Mouse (Mus musculus): ENCODE results near the gene Gm8947.
"Not testable (repeated sequence)": the region's sequence is repeated elsewhere in the genome, so short reads cannot be mapped to it uniquely, and the experiment has no call there.

Gene Gm8947

DNA sequence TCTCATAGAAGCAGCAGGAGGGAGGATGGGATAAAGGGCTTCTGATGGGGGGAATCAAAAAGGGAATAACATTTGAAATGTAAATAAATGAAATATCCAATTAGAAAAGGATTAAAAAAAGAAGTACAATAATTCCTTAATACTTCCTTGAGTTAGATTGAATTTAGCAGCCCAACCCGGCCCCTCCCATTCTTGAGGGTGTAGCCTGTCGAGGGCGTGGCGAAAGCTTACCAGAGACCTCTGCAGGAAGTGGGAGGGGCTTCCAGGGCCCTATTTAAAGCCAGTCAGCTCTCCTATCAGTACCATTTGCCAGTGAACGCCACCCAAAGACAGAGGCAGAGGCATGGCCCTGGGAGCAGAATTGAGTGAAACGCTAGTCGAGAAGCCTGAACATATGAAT lies at the start of gene Gm8947:
TSS of gene Gm8947 (plus strand) at position 302 of the 400 bp plus-strand sequence.
- DNase-seq (ENCODE audit: low read depth, low spot score) = not testable (repeated sequence)

DNA sequence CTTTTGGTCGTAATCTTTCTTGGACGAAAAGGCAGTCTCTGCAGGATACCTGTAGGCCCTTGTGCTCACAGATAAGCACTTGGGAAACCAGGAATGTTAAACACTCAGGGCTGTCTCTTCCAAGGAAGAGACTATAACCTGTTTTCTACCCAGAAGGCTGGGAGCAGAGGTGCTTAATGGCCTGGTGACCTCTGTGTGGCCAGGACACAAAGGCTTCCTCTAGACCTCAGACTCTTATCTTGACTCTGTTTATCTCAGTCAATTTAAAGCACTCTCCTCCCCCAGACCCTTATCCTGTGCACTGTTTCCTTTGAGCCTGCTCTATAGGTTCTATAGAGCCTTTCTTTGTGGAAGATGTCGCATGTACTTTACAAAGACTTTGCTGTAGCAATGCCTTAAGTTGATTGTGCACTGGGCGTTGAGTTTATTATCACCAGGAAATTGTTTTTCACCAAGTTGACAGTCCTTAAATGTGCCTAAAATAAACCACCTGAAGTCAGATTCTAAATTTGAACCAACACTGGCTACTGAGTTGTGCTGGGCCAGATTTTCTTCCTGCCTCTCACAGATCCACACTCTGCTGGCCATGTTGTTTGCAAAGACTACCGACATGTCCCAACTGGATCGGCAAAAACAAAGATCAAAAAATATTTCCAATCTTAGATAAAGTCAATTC lies 47.6 kb upstream of the Gm8947 start:
- no peak for DNase-seq (ENCODE audit: low read depth, low spot score)

DNA sequence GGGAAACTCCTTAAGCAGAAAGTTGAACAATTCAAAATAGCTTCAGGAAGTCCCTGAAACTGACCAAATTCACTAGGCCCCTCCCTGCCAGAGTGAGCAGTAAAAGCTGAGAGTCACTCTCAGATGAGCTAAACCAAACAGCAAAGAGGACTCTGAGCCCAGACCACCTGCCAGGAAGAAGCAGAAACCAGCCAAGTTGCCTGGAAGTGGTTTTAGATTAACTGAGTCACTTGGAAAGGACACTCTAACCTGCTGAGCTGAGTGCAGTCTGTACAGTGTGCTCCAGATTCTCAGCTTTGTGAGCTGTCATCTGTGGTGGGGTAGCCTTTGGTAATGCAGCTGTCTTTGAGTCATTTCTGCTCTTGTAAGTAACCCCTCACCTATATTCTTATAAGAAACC lies 44.4 kb upstream of the Gm8947 start:
- no peak for DNase-seq (ENCODE audit: low read depth, low spot score)

DNA sequence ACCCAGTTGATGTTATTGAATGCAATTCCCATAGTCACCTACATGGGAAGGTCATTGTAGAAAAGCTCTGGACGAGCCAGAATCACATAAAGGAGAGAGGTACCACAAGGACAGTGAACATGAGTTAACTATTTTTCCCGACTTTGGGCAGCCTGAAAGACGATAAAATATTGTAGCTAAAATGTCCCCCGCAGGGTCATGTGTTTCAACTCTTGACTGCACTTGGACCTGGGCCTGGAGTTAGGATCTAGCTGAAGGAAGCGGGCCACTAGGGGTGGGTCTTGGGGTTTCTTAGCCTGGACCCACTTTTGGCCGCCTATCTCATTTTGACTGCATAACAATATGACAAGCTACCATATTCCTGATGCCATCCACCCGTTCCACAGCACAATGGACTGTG lies 42.0 kb upstream of the Gm8947 start:
- no peak for DNase-seq (ENCODE audit: low read depth, low spot score)

GRCm38 (mm10) chr1:151151089-151151488 lies 41.1 kb upstream of the Gm8947 start:
- no peak for DNase-seq (ENCODE audit: low read depth, low spot score)

DNA sequence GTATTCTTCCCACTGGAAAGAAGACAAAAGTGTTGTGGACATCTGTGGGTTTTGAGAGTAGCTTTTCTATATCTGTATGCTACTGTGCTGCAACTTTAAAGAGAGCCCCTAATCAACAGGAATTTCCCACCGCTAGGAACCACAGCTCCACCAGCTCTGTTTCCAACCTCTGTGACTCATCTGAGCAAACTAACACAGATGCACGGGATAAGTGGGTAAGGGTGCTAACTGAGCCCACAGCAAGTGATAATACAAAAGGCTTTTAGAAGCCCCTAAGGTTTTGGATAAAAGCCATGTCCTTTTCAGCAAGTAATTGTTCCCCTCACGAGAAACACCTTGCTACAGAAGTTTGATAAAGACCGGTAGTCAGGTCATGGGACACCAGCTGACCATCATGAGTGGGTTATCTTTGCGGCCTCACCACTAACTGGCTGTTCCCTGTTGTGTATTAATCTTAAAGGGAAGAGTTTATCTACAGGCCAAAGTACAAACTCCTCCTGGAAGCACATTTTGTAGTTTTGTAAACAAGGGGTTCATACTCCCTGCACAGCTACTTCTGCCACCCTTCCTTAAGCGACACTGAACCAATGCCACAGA lies 39.0 kb upstream of the Gm8947 start:
- DNase-seq (ENCODE audit: low read depth, low spot score) = no peak

DNA sequence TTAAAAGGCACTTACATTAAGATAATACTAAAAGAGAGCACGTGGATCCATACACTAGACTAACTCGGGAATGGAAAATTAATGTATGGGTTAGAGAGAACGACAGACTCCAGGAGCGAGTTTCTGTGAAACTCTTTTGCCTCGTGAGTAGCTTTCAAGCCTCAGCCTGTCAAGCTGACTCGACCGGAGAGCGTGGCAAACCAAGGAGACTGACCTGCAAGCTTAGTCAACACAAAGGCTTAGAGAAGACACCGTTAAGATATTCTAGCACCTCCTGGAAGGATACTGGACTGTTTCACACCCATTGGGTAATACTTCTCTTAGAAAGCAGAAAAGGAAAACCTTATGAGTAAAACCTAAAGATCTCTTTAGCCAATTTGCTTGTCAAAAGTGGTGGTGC lies 38.0 kb upstream of the Gm8947 start:
- not testable (repeated sequence) for DNase-seq (ENCODE audit: low read depth, low spot score)

DNA sequence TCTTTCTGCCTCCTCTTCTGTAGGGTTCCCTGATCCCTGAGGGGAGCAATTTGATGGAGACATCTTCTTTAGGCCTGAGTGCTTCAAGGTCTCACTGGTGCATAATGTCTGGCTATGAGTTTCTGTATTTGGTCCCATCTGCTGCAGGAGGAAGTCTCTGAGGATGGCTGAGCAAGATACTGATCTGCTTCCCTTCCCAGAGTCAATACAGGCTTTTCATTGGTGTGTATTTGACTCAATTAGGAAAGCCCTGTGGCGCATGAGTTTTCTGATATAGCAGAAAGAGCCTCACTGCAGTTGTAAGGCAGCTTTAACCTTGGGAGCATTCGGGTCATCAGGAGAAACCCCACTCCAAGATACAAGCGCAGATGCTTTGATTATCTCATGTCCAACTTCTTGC lies 36.0 kb upstream of the Gm8947 start:
- DNase-seq (ENCODE audit: low read depth, low spot score) = no peak

- no peak for DNase-seq (ENCODE audit: low read depth, low spot score)
These were observed 35.2 kb upstream of the Gm8947 start for GRCm38 (mm10) chr1:151156777-151157632.

DNA sequence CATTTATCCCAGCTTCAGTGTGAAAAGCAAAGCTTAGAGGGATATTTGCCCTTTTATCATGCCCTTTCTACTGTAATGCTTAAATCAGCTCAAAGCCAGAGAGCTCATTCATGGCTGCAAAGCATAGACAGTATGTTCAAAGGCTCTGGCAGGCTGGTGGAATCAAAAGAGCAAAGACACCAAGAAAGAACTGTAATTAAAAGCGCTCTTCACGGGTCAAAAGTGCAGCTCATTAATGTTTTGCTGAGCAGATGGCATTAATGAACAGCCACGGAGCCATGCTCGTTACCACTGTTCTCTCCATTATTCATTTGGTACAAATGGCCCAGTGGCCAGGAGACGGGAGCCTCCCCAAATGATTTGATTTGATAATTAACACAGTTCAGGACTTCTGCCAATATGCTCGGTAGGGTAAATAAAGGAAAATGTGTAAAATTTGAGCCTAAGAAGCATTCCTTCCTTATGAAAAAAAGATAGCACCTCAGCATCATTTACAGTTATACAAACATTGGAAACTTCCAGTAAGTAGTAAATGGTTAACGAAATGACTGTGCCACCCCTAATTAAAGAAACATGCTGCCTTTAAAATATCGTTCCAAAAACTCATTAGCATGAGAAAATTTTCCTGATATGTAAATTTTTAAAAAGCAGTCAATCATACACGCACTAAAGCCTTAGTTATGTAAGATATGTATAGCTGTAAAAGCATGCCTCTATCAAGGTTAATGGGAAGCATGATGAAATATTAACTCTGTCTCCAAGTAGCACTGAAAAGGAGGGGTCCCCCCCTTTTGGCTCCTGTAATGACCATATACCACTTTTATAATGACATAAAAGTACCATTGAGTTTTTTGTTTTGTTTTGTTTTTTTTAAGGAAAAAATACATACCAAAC lies 34.0 kb upstream of the Gm8947 start:
- no peak for DNase-seq (ENCODE audit: low read depth, low spot score)

DNA sequence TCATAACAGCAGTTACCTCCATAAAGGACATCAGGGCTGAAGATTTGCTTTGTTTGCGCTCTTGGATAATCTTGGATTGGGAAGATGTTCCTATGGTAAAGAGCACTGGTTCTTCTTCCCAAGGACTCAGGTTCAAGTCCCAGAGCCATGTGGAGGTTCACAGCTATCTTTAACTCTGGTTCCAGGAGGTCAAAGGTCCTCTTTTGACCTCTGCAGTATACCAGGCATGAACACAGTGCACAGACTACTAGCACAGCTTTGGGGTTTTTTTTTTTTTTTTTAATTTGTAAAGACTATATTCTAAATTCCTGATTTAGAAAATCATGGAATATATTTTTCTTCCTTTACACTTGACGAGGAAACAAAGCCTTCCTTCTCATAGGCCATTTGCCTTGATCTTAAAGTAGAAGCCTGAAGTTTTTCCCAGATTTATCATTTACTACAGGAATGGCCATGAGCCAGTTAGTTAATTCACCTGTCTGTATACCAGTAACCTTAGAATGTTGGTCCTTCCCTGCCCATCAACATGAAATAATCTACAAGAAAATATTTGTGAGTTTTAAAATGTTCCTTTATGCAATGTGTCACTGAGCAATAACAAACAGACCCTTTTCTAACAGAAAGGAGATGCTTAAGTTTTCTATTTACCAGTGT lies 33.2 kb upstream of the Gm8947 start:
- no peak for DNase-seq (ENCODE audit: low read depth, low spot score)

GRCm38 (mm10) chr1:151166031-151166430 lies 26.1 kb upstream of the Gm8947 start:
- no peak for DNase-seq (ENCODE audit: low read depth, low spot score)

GRCm38 (mm10) chr1:151167297-151168047 lies 24.7 kb upstream of the Gm8947 start:
- DNase-seq (ENCODE audit: low read depth, low spot score) = no peak

- no peak for DNase-seq (ENCODE audit: low read depth, low spot score)
These were observed 23.5 kb upstream of the Gm8947 start for GRCm38 (mm10) chr1:151168637-151169036.

GRCm38 (mm10) chr1:151171572-151172461 lies 20.4 kb upstream of the Gm8947 start:
- no peak for DNase-seq (ENCODE audit: low read depth, low spot score)

- DNase-seq (ENCODE audit: low read depth, low spot score) = no peak
These were observed 14.9 kb upstream of the Gm8947 start for GRCm38 (mm10) chr1:151177030-151177936.

- no peak for DNase-seq (ENCODE audit: low read depth, low spot score)
These were observed 14.3 kb upstream of the Gm8947 start for GRCm38 (mm10) chr1:151177937-151178271.

- no peak for DNase-seq (ENCODE audit: low read depth, low spot score)
These were observed 13.6 kb upstream of the Gm8947 start for GRCm38 (mm10) chr1:151178505-151179083.
